ENCODE assay signal across 8 mouse cellular contexts in genomic region chr10:127509837-127510701, GRCm38 (mm10). TPM values are rescaled to one million over a fixed set of nuclear protein-coding genes. Genes with fewer than 3 reads are reported as not detected.
DNase-seq lines count a peak whose midpoint lies in the region; ATAC-seq and TF ChIP-seq lines count a peak whose summit lies in the region.

No protein-coding gene starts in this region.

- H3K4me2 ChIP-seq in kidney, postnatal 0 days (ENCODE audit: low read length), result peak overlapping the region; percentile 63
- peak overlapping the region; percentile 78 for H3K4me2 ChIP-seq in hindbrain, embryonic 13.5 days

- H3K27ac ChIP-seq in kidney, postnatal 0 days, result no peak overlapping the region
- peak overlapping the region; percentile 100 for H3K27ac ChIP-seq in hindbrain, embryonic 13.5 days

- no peak overlapping the region; the same call in 1 of the 2 replicates for H3K4me3 ChIP-seq in kidney, postnatal 0 days (replicated peaks; ENCODE audit: low read depth, low read length)
- peak overlapping the region; percentile 41; the same call in 1 of the 2 replicates for H3K4me3 ChIP-seq in hindbrain, embryonic 13.5 days

- 16% methylated on average over 17 of the region's 17 CpGs for WGBS in kidney, postnatal 0 days
- WGBS in hindbrain, embryonic 13.5 days, result 5% methylated on average over 17 of the region's 17 CpGs

- H3K9me3 ChIP-seq in kidney, postnatal 0 days (replicated peaks; ENCODE audit: low read length), result no peaks in the 10 kb centered on the region
- H3K9me3 ChIP-seq in hindbrain, embryonic 13.5 days, result no peaks in the 10 kb centered on the region

- H3K27me3 ChIP-seq in kidney, postnatal 0 days (ENCODE audit: insufficient read depth, low read length), result peaks cover 49% of the 10 kb centered on the region
- peaks cover 31% of the 10 kb centered on the region for H3K27me3 ChIP-seq in hindbrain, embryonic 13.5 days

- peaks cover 26% of the 10 kb centered on the region; the same call in 1 of the 2 replicates for H3K4me1 ChIP-seq in kidney, postnatal 0 days (replicated peaks; ENCODE audit: insufficient read depth, low read length)
- H3K4me1 ChIP-seq in hindbrain, embryonic 13.5 days (replicated peaks), result peaks cover 75% of the 10 kb centered on the region

- H3K36me3 ChIP-seq in kidney, postnatal 0 days (ENCODE audit: insufficient read depth, low read length), result no peaks in the 10 kb centered on the region
- peaks cover 10% of the 10 kb centered on the region for H3K36me3 ChIP-seq in hindbrain, embryonic 13.5 days

- no peak for TF ChIP-seq CTCF in kidney, postnatal 0 days (IDR thresholded peaks at IDR 0.05; ENCODE audit: low read depth)

- no peak overlapping the region for H3K9ac ChIP-seq in kidney, postnatal 0 days (ENCODE audit: low read depth, low read length)
- peak overlapping the region; percentile 82 for H3K9ac ChIP-seq in hindbrain, embryonic 13.5 days

- ATAC-seq in kidney, postnatal 0 days (replicated peaks; ENCODE audit: low FRiP score, low read depth), result no peak
- no peak for ATAC-seq in hindbrain, embryonic 13.5 days (ENCODE audit: low FRiP score)
- no peak for ATAC-seq in monocyte, adult 5-6 weeks (replicated peaks; ENCODE audit: insufficient number of reproducible peaks, low FRiP score, low TSS enrichment, poor library complexity, severe bottlenecking)

- no peak for DNase-seq in kidney, postnatal 0 days (ENCODE audit: low spot score)
- DNase-seq in kidney, adult 9 months, result no peak
- DNase-seq in cerebellum, adult 8-10 months, result peak; percentile 58
- peak; percentile 60 for DNase-seq in neural tube, embryonic 10.5 days (ENCODE audit: extremely low spot score, low spot score)
- no peak for DNase-seq in spleen, adult 12 weeks (ENCODE audit: low spot score)
- no peak for DNase-seq in thymus, postnatal 0 days (ENCODE audit: low spot score)

RNA-seq across cellular contexts. Expression of gene Ndufa4l2, which starts 4.7 kb away (rescaled TPM):
- 57.8 and 63.2 TPM in 2 replicates for polyA plus RNA-seq in kidney, postnatal 0 days (2015; fragmentation: Nextera tagmentation; extraction: Ambion mirVana)
- 13.4 and 15.5 TPM in 2 replicates for polyA plus RNA-seq in hindbrain, embryonic 13.5 days (2015; fragmentation: Nextera tagmentation; extraction: Ambion mirVana)
- total RNA-seq in monocyte, adult 5-6 weeks (2017), result not detected in 3 replicates
- polyA plus RNA-seq in thymus, postnatal 0 days (2015; fragmentation: Nextera tagmentation; extraction: Ambion mirVana), result 10.4 and 13.2 TPM in 2 replicates

RNA-seq across cellular contexts. Expression of gene Stac3, which starts 8.6 kb away (rescaled TPM):
- 0.16 and 0.31 TPM in 2 replicates for polyA plus RNA-seq in kidney, postnatal 0 days (2015; fragmentation: Nextera tagmentation; extraction: Ambion mirVana)
- 2.5 TPM in 2 replicates for polyA plus RNA-seq in hindbrain, embryonic 13.5 days (2015; fragmentation: Nextera tagmentation; extraction: Ambion mirVana)
- 0.32 to 9.8 TPM (median 1.4 TPM) in 3 replicates for total RNA-seq in monocyte, adult 5-6 weeks (2017)
- polyA plus RNA-seq in thymus, postnatal 0 days (2015; fragmentation: Nextera tagmentation; extraction: Ambion mirVana), result 0.30 and 0.73 TPM in 2 replicates

RNA-seq across cellular contexts. Expression of gene Shmt2, which starts 12.2 kb away (rescaled TPM):
- 71.1 and 76.0 TPM in 2 replicates for polyA plus RNA-seq in kidney, postnatal 0 days (2015; fragmentation: Nextera tagmentation; extraction: Ambion mirVana)
- 52.7 and 57.5 TPM in 2 replicates for polyA plus RNA-seq in hindbrain, embryonic 13.5 days (2015; fragmentation: Nextera tagmentation; extraction: Ambion mirVana)
- 7.9 to 28.8 TPM (median 11.5 TPM) in 3 replicates for total RNA-seq in monocyte, adult 5-6 weeks (2017)
- 102 and 118 TPM in 2 replicates for polyA plus RNA-seq in thymus, postnatal 0 days (2015; fragmentation: Nextera tagmentation; extraction: Ambion mirVana)

RNA-seq across cellular contexts. Expression of gene Nxph4, which starts 24.3 kb away (rescaled TPM):
- 0.93 and 1.1 TPM in 2 replicates for polyA plus RNA-seq in kidney, postnatal 0 days (2015; fragmentation: Nextera tagmentation; extraction: Ambion mirVana)
- 139 and 176 TPM in 2 replicates for polyA plus RNA-seq in hindbrain, embryonic 13.5 days (2015; fragmentation: Nextera tagmentation; extraction: Ambion mirVana)
- not detected in 3 replicates for total RNA-seq in monocyte, adult 5-6 weeks (2017)
- polyA plus RNA-seq in thymus, postnatal 0 days (2015; fragmentation: Nextera tagmentation; extraction: Ambion mirVana), result 0.19 and 0.23 TPM in 2 replicates

Comparison
In these comparisons a context has a peak if more than half of its experiments do, and no peak if none do; other contexts are left out.
1. DNase-seq: peak in cerebellum, adult 8-10 months (single experiment) and neural tube, embryonic 10.5 days (single experiment); none in kidney, postnatal 0 days (single experiment), kidney, adult 9 months (single experiment), spleen, adult 12 weeks (single experiment) and thymus, postnatal 0 days (single experiment).